Mouse (Mus musculus): ENCODE measurements around the gene Mrps7. TPM values are rescaled to one million over a fixed set of nuclear protein-coding genes. Genes with fewer than 3 reads are reported as not detected.

Mrps7 gene
- 111 and 122 TPM in 2 replicates for polyA plus RNA-seq (2014; fragmentation: Nextera tagmentation; extraction: Ambion mirVana)

GRCm38 (mm10) chr11:115603476-115604303, at the start of gene Mrps7, which contains the start of gene Gga3:
Gene Mrps7, plus strand, starts transcription at chr11:115603925.
Gene Gga3, minus strand, starts transcription at chr11:115604051.
- Histone ChIP-seq H3K27ac (replicated peaks; ENCODE audit: low read depth, low read length) (peak within 1 kb of the TSS; percentile 63), H3K4me1 (ENCODE audit: control insufficient read depth, insufficient read depth, low read length) (peaks cover 15% of the 10 kb centered on the region; the same call in 1 of the 2 replicates), H3K9ac (ENCODE audit: low read length) (peak within 1 kb of the TSS; percentile 96), H3K27me3 (ENCODE audit: control insufficient read depth, insufficient read depth, low read length) (no peaks in the 10 kb centered on the region), H3K4me2 (ENCODE audit: low read depth, severe bottlenecking) (peak within 1 kb of the TSS; percentile 92), H3K9me3 (ENCODE audit: control insufficient read depth, low read length) (no peaks in the 10 kb centered on the region), H3K4me3 (ENCODE audit: low read depth, low read length) (peak within 1 kb of the TSS; percentile 100), H3K36me3 (ENCODE audit: control insufficient read depth, insufficient read depth, low read length) (peaks cover 20% of the 10 kb centered on the region)
- WGBS, result under 1% methylated on average over 80 of the region's 93 CpGs
- DNase-seq (ENCODE audit: low spot score) (peak; percentile 88), ATAC-seq (ENCODE audit: insufficient number of reproducible peaks, low FRiP score, low TSS enrichment, low read depth) (peak; percentile 92)

DNA sequence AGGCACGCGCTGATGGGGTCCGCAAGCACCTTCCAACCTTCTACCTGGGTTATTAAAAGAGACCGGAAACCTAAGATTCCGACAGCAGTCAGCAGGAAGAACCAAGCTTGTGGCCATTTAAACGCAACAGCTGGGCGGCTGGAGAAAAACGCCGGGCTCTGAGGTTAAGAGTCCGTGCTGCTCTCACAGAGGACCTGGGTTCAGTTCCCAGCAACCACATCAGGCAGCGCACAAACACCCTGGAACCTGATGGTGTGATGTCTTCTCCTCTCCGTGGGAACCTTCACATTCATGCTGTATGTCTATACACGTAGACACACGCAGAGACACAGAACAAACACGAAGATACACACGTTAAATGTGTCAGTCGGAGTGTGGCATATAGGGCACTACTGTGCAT, 48.0 kb upstream of the Mrps7 start:
- no peaks in the 10 kb centered on the region for H3K9me3 ChIP-seq (ENCODE audit: control insufficient read depth, low read length)
- no peak overlapping the region for H3K4me2 ChIP-seq (ENCODE audit: low read depth, severe bottlenecking)
- WGBS, result 80% methylated on average over 17 of the region's 17 CpGs
- no peak overlapping the region for H3K4me3 ChIP-seq (ENCODE audit: low read depth, low read length)
- no peaks in the 10 kb centered on the region for H3K27me3 ChIP-seq (ENCODE audit: control insufficient read depth, insufficient read depth, low read length)
- no peak for DNase-seq (ENCODE audit: low spot score)
- H3K27ac ChIP-seq (replicated peaks; ENCODE audit: low read depth, low read length), result no peak overlapping the region
- no peaks in the 10 kb centered on the region for H3K36me3 ChIP-seq (ENCODE audit: control insufficient read depth, insufficient read depth, low read length)
- H3K4me1 ChIP-seq (ENCODE audit: control insufficient read depth, insufficient read depth, low read length), result no peaks in the 10 kb centered on the region
- H3K9ac ChIP-seq (ENCODE audit: low read length), result no peak overlapping the region
- ATAC-seq (ENCODE audit: insufficient number of reproducible peaks, low FRiP score, low TSS enrichment, low read depth), result no peak

GRCm38 (mm10) chr11:115563406-115563805, 40.3 kb upstream of the Mrps7 start:
- Histone ChIP-seq H3K27ac (replicated peaks; ENCODE audit: low read depth, low read length) (no peak overlapping the region), H3K27me3 (ENCODE audit: control insufficient read depth, insufficient read depth, low read length) (no peaks in the 10 kb centered on the region), H3K9me3 (ENCODE audit: control insufficient read depth, low read length) (no peaks in the 10 kb centered on the region), H3K4me1 (ENCODE audit: control insufficient read depth, insufficient read depth, low read length) (peaks cover 7% of the 10 kb centered on the region; the same call in 1 of the 2 replicates), H3K4me2 (ENCODE audit: low read depth, severe bottlenecking) (peak overlapping the region; percentile 76), H3K36me3 (ENCODE audit: control insufficient read depth, insufficient read depth, low read length) (peaks cover 8% of the 10 kb centered on the region; the same call in 1 of the 2 replicates), H3K4me3 (ENCODE audit: low read depth, low read length) (peak overlapping the region; percentile 76), H3K9ac (ENCODE audit: low read length) (peak overlapping the region; percentile 58)
- ATAC-seq (ENCODE audit: insufficient number of reproducible peaks, low FRiP score, low TSS enrichment, low read depth) (no peak), DNase-seq (ENCODE audit: low spot score) (no peak)
- 47% methylated on average over 4 of the region's 4 CpGs for WGBS

DNA sequence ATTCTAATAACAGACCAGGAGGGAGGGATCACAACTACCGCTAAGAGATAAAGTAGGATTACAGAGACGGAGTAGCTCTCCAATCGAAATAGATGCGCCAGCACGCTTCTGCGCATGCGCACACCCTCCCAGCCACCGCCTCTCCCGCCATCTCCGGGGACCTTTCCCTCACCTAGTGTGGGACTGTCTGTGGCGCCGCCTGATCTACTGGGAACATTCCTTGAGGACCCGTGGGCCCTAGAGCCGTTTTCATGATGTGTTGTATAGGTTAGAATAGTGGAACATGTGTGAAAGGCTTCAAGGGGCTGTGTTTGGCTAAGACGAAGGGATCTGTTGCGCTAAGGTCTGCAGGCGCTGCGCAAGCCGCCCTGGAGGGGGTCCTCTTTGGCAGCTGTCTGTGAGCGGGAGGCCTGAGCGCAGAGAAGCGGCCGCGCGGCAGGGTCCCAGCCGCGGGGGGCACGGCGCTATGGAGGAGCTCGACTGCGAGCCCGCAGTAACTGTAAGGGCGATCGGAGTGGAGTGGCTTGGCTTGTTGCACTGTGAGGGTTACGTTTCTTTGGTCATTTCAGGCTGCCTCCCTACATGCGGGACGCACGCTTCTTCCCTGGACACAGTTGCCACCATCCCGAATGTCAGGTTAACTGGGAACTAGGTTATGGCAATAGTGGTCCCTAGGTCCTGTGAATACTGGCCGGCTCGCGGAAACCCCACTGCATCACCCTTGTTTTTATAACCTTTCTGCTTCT, 39.5 kb upstream of the Mrps7 start, which contains the start of gene Nup85:
TSS of gene Nup85 (plus strand) at position 371 of the 746 bp plus-strand sequence.
- H3K36me3 ChIP-seq (ENCODE audit: control insufficient read depth, insufficient read depth, low read length), result peaks cover 10% of the 10 kb centered on the region; the same call in 1 of the 2 replicates

DNA sequence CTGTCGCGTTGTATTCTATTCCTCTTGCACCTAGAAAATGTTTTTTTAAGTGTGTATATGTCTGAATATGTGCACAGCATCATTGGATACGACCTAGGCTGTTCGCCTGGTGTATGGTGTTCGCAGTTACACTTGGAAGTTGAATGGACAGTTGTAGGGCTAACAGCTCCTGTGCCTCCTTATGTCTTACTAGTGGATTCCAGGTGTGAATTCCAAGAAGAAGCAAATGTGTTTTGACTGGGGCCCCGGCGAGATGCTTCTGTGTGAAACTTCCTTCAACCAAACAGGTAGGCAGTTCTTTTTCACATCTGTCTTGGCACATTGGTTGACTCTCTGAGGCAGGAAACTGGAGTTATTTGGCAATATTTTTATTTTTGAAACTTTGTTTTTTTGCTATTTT, 38.8 kb upstream of the Mrps7 start:
- Histone ChIP-seq H3K4me2 (ENCODE audit: low read depth, severe bottlenecking) (peak overlapping the region; percentile 76), H3K4me3 (ENCODE audit: low read depth, low read length) (peak overlapping the region; percentile 76), H3K9me3 (ENCODE audit: control insufficient read depth, low read length) (no peaks in the 10 kb centered on the region), H3K9ac (ENCODE audit: low read length) (peak overlapping the region; percentile 58), H3K4me1 (ENCODE audit: control insufficient read depth, insufficient read depth, low read length) (peaks cover 7% of the 10 kb centered on the region; the same call in 1 of the 2 replicates), H3K36me3 (ENCODE audit: control insufficient read depth, insufficient read depth, low read length) (peaks cover 16% of the 10 kb centered on the region), H3K27me3 (ENCODE audit: control insufficient read depth, insufficient read depth, low read length) (no peaks in the 10 kb centered on the region), H3K27ac (replicated peaks; ENCODE audit: low read depth, low read length) (no peak overlapping the region)
- DNase-seq (ENCODE audit: low spot score), result no peak
- no peak for ATAC-seq (ENCODE audit: insufficient number of reproducible peaks, low FRiP score, low TSS enrichment, low read depth)
- 19% methylated on average over 7 of the region's 7 CpGs for WGBS

More for the DNA sequence above, 39.5 kb upstream of the Mrps7 start, which contains the start of gene Nup85:
- Histone ChIP-seq H3K4me3 (ENCODE audit: low read depth, low read length) (peak within 1 kb of the TSS; percentile 76), H3K27me3 (ENCODE audit: control insufficient read depth, insufficient read depth, low read length) (no peaks in the 10 kb centered on the region), H3K27ac (replicated peaks; ENCODE audit: low read depth, low read length) (0 out of 2 replicates have a peak within 1 kb of the TSS, but pooled peaks have one; percentile 2), H3K9ac (ENCODE audit: low read length) (peak within 1 kb of the TSS; percentile 58), H3K9me3 (ENCODE audit: control insufficient read depth, low read length) (no peaks in the 10 kb centered on the region), H3K4me1 (ENCODE audit: control insufficient read depth, insufficient read depth, low read length) (peaks cover 7% of the 10 kb centered on the region; the same call in 1 of the 2 replicates), H3K4me2 (ENCODE audit: low read depth, severe bottlenecking) (peak within 1 kb of the TSS; percentile 76)
- ATAC-seq (ENCODE audit: insufficient number of reproducible peaks, low FRiP score, low TSS enrichment, low read depth), result peak; percentile 87
- peak; percentile 99 for DNase-seq (ENCODE audit: low spot score)
- under 1% methylated on average over 42 of the region's 42 CpGs for WGBS

- Histone ChIP-seq H3K27me3 (ENCODE audit: control insufficient read depth, insufficient read depth, low read length) (no peaks in the 10 kb centered on the region), H3K4me3 (ENCODE audit: low read depth, low read length) (no peak overlapping the region), H3K36me3 (ENCODE audit: control insufficient read depth, insufficient read depth, low read length) (peaks cover 34% of the 10 kb centered on the region), H3K4me2 (ENCODE audit: low read depth, severe bottlenecking) (no peak overlapping the region), H3K9me3 (ENCODE audit: control insufficient read depth, low read length) (no peaks in the 10 kb centered on the region), H3K9ac (ENCODE audit: low read length) (no peak overlapping the region), H3K4me1 (ENCODE audit: control insufficient read depth, insufficient read depth, low read length) (no peaks in the 10 kb centered on the region), H3K27ac (replicated peaks; ENCODE audit: low read depth, low read length) (no peak overlapping the region)
- DNase-seq (ENCODE audit: low spot score) (no peak), ATAC-seq (ENCODE audit: insufficient number of reproducible peaks, low FRiP score, low TSS enrichment, low read depth) (no peak)
Observed at GRCm38 (mm10) chr11:115579080-115579479, 24.6 kb upstream of the Mrps7 start.

GRCm38 (mm10) chr11:115582913-115583606, 20.7 kb upstream of the Mrps7 start:
- Histone ChIP-seq H3K27me3 (ENCODE audit: control insufficient read depth, insufficient read depth, low read length) (no peaks in the 10 kb centered on the region), H3K4me1 (ENCODE audit: control insufficient read depth, insufficient read depth, low read length) (no peaks in the 10 kb centered on the region), H3K36me3 (ENCODE audit: control insufficient read depth, insufficient read depth, low read length) (peaks cover 55% of the 10 kb centered on the region), H3K4me3 (ENCODE audit: low read depth, low read length) (no peak overlapping the region), H3K27ac (replicated peaks; ENCODE audit: low read depth, low read length) (no peak overlapping the region), H3K9me3 (ENCODE audit: control insufficient read depth, low read length) (no peaks in the 10 kb centered on the region), H3K9ac (ENCODE audit: low read length) (no peak overlapping the region), H3K4me2 (ENCODE audit: low read depth, severe bottlenecking) (no peak overlapping the region)
- 89% methylated on average over 10 of the region's 10 CpGs for WGBS
- DNase-seq (ENCODE audit: low spot score), result no peak
- no peak for ATAC-seq (ENCODE audit: insufficient number of reproducible peaks, low FRiP score, low TSS enrichment, low read depth)

Data from limb, embryonic 11.5 days (tissue).